Mouse (Mus musculus): ENCODE measurements at regions not wholly inside any gene's neighbourhood (a gene's known extent, or its start where the extent isn't known, plus 50 kb on each side); places are given as distances from the start of the nearest gene placed in this dataset.

GRCm38 (mm10) chr6:51171761-51172160 lies 260.7 kb upstream of the Nfe2l3 start:
- TF ChIP-seq CTCF (conservative IDR thresholded peaks at IDR 0.05; ENCODE audit: insufficient read depth, insufficient read length, low read depth, low read length) (no peak), POLR2A (IDR thresholded peaks at IDR 0.05; ENCODE audit: low read depth, low read length) (no peak)

Data from kidney, adult 2 months (tissue).